Mouse (Mus musculus): Measurements from ENCODE around the gene Map3k6.

Gene Map3k6

DNA sequence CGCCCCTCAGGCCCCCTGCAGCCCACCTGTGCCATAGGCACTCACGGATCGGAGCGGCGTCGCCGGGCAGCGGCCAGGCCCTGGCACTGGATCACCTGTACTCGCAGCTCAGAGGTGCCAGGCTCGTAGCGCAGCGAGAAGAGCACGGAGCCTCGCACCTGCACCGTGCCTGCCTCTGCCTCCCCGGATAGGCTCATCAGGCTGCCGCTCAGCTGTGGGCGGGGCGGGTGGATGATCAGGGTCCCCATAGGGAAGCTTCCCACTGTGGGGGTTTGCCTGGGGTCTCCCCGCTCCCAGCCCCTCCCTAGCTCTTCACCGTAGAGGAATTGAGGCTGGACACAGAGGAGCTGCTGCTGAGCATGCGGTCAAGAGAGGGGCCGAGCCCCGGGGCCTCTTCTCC, 16.2 kb downstream of the Map3k6 start:
- peak in 1 of 2 experiments; percentile 43 for DNase-seq

DNA sequence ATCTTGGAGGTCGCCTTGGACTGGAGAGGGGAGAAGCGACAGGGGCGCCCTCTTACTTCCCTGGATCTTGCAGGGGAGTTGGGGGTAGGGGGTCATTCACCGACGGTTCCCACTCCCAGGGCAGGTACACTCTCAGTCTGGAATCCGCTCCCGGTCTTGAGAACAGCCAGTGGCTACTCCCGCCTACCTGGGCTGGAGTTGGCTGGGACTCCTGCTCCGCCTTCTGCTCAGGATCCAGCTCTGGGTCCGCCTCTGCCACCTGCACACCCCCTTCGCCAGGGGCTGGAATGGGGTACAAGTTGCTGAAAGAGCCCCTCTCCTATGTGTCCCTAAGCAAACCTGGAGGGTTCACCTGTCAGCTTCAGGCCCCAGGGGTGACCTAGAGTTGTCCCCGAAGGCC, 16.6 kb downstream of the Map3k6 start:
- DNase-seq = peak in 1 of 2 experiments; percentile 52

DNA sequence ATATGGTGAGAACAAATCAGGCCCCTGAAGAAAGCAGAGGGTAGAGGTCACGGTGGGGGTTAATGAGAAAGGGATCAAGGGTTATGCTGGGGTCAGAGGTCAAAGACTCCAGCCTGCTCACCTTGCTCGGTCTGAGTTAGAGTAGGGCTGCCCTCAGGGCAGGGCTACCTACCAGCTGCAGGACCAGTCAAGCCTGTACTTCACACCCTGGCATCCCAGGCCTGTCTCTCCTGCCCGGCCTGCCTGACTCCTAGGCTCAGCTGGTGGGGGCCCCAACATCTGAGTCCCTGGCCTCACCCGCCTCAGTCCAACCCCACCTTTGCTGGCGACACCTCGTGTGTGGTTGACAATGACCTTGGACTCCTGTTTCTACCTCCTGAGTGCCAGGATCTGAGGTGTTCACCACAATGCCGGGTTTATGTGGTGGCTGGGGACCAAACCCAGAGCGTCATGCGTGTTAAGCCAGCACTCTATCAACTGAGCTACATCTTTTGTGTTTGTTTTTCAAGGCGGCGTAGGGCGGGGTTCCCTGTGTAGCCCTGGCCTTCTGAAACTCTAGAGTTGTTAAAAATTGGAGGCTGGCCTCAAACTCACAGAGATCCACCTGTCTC, 17.3 kb downstream of the Map3k6 start:
- DNase-seq = no peak

DNA sequence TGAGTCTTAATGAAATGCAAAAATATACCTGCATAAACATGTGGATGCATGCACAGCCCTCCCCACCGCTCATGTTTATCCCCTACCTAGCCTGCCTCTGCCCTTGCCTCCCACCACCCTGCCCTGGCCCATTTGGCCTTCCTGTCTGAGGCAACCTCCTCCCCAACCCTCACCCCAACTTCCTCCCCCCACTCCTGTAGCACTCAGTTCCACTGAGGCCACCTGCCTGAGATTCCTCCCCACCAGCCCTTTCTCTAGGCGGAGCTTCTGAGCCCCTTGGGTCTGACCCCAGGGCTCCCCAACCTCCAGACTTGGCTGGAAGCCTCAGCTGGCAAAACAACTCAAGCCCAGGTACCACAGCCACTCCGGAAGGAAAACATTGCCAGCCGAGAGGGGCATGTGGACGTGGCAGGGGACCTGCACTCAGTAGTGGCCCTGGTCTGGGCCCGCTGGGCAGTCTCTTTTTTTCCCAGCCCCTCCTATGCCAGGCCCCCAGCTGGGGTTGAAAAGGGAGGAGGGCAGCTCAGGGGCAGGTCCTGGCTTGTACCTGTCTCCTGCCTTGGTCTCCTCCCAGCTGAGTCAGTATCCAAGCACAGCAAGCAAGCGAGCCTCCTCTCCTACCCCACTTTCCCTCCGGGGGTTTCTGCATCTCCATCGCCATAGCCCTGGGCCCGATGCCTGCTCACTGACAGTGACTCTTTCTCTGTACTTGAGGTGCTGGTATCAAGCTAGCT, 21.2 kb downstream of the Map3k6 start:
- DNase-seq = no peak

DNA sequence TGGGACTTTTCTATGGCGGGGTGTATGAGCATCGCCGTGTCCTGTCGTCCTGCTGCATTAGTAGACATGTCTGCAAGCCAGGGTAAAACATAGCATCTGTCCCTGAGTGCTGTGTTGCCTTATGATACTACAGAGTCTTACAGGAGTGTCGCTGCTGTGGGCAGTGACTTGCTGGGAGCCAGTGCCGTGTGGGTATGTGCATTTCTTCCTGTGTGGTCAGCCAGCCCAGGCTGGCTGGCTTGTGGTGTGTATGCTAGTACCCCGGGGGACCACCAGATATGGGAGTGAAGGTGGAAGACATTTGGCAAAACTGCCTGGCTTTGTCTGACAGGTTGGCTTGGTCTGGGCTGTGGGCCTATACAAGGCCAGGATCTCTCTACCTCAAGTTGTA, 21.8 kb downstream of the Map3k6 start:
- no peak for DNase-seq

DNA sequence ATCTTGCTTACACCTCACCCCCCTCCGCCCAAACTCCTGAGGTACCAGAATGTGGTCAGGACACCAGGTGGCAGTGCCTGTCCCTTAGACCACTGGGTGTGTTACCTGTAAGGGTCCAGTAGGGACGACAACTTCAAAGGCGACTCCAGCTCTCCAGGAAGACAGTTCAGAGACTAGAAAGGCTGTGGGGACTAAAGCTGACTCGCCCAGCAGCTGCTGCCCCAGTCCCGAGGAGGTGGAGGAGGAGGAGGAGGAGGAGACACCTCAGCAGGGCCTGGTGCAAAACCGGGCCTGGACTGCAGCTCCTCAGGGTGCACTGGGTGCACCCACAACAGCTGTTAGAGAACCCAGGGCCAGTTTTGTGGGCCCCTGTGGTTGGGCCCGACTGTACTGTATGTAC, 22.3 kb downstream of the Map3k6 start, which contains the start of gene Sytl1:
Sytl1 (minus strand) TSS at position 232 of the 400 bp plus-strand sequence.
- DNase-seq = no peak

DNA sequence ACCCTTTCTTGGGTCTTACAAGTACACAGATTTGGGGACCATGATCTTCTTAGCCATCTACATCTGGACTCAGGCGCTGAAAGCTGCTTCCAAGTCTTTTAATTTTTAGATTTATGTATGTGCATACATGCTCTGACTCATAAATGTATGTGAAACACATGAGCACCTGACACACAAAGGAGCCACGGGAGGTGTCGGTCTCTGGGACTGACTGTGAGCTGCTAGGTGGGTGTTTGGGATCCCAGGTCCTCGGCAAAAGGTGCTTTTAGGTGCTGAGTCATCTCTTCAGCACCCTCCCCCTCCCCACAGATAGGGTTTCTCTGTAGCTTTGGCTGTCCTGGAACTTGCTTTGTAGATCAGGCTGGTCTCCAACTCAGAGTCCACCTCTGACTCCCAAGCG, 23.1 kb downstream of the Map3k6 start:
- no peak for DNase-seq

DNA sequence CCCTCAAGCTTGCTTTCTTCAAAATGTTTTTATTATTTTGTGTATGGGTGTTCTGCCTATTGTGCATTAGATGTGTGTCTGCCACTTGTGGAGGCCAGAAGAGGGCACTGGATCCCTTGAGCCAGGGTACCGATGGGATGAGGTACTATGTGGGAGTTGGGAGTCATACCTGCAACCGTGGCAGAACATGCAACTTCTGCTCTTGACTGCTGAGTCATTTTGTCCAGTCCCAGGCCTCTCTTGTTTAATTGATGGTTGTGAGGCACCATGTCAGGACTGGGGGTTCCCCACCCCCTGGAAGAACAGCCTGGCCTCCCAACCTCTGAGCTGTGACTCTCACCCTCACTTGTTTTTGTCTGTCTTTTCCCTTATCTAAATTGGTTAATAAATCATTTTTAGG, 23.9 kb downstream of the Map3k6 start:
- DNase-seq = no peak

DNA sequence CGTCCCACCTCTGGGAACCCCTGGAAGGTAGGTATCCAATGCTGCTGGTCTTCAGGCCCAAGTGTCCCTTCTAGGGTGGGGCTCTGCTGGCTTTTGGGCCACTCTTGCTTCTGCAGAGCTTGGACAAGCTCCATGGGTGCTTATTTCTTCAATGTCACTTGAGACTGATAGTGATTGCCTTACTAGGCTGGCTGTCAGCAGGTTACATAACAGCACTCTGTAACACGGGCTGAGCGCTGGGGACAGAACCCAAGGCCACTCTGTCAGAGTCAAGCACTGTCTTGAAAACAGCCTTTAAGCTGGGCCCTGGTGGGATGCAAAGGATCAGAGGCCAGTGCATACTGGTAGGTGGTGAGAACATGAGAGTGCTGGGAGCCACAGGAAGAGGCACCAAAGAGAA, 24.7 kb downstream of the Map3k6 start:
- DNase-seq = no peak

DNA sequence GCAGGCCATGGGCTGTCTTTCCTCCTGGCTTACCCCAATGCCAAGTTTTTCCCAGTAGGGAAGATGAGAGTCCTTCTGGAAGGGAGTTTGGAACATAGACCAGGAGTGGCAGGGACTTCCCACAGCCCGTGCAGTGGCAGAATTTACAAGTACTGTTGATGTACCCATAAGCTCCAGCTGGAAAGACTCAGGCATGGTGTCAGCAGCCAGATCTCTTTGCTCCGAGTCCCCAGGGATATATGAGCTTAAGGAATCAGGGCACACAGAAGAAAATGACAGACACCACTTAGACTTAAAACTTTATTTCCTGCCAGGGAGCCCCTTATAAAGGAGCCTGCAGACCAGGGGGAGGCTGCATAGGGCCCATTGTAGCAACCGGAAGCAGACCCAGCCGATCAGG, 25.1 kb downstream of the Map3k6 start:
- DNase-seq = no peak

DNA sequence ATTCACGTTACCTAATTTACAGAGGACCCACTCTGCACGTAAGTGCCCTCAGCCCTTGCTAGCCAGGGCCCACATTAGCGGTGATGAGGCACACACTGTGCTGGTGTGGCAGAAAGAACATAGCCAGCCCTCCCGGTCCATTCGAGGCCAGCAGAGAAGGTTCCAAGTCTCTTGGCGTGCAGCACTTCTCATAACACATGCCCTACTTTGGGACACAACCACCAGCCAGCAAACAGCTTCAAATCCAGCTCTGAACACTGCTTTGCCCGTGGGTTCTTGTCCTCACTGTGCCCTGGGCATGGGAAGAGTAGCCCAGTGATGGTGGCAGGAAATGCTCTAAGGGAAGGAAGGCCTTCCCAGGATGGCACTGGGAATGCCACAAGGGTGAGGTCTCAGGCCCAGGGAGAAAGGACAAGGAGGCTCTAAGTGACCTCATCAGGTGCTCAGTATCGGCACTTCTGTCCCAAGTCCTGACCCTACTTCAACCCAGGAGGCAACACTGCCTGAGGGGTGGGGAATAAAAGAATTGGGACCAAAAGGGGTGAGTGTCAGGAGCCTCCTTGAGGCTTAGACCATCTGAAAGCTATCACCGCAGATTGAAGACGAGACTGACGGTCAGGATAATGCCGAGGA, 25.7 kb downstream of the Map3k6 start:
- DNase-seq = no peak

DNA sequence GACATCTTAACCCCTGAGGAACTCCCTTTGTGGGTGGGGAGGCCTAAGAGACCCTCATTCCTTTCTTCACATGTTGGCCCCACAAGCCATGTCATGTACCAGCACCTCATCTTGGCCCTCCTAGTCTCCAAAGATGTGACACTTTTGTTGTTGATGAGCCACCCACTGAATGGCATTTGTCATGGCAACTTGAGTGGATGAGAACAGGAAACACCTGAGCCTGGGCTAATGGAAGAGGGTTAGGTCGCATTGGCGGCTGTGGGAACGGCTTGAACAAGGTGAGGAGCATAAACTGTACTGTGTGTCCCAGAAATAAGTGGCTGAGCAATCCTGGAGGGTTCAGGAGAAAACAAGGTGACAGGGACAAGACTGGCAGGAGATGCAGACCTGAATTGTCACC, 28.3 kb downstream of the Map3k6 start:
- DNase-seq = no peak

DNA sequence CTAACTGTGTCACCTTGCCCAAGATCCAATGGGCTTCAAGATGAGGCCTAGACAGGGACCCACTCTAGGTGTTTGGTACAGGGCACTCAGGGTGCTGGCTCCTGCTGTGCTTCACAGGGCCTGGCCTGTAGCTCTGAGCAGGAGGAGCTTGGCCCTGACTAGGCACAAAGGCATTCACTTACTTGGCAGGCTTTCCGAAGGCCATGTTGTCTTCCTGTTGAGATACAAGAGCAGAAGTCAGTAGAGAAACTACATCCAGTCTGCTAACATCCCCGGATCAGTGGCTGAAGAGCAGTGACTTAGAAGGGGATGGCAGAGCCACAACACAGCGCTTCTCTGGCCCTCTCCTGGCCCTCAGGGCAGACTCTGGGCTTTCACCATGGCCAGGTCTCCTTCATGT, 29.0 kb downstream of the Map3k6 start:
- no peak for DNase-seq

DNA sequence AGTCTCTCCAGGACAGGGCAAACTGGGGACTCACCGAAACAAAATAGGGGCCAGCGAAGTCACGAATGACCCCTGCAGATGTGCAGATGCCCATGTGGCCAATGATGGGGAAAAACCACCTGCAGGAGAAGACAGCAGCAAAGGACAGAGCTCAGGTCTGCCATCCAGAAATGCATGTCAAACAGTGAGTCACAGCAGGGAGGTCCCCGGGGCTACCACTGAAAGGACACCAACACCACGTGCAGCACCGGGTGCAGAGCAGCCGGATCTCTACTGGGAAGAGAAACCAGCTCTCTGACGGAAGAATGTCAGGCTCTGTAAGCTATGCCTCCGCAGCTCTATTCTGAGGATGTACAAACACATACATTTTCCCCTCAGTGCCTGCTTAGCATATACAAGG, 30.3 kb downstream of the Map3k6 start:
- no peak for DNase-seq

DNA sequence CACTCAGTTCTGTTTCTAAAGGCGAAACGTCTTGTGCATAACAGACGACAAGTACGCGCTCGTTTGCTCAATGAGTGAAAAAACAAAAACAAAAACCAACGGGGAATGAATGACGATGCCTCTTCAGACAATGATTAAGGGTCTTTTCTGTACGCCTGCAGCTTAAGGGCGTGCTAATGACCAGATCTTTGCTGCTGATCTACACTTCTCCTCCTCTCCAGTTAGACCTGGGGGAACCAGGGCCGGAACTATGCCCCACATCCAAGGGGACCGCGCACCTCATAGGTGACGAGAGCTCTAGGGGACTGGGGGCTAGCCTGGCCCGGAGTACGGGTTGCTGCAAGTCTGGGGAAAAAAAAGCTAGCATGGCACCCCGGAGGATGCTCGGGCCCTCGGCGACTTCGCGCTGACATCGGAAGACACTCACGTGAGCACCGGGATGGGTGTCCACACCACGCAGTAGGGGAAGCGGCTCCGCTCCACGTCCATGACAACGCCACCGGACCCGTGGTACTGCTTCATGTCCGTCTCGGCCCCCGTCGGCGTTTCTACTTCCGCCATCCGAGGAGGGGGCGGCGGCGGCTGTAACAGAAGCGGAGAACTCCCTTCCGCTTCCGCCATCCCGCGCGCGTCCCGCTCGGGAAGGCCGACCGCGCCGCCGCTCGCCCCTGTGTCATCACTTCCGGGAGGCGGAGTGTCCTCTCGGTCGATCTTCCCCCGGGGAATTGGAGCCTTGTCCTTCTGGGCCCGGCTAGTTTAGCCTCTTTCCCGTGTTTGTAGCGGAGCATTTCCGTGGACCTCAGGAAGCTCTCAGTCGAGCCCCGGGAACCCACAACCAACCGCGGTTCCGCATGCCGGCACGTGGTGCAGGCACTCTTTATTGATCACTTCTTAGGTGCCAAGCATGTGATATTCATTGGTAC, 36.7 kb downstream of the Map3k6 start, which contains the start of gene Tmem222:
Tmem222 (minus strand) TSS at position 689 of the 923 bp plus-strand sequence.
- peak; percentile 97 for DNase-seq

DNA sequence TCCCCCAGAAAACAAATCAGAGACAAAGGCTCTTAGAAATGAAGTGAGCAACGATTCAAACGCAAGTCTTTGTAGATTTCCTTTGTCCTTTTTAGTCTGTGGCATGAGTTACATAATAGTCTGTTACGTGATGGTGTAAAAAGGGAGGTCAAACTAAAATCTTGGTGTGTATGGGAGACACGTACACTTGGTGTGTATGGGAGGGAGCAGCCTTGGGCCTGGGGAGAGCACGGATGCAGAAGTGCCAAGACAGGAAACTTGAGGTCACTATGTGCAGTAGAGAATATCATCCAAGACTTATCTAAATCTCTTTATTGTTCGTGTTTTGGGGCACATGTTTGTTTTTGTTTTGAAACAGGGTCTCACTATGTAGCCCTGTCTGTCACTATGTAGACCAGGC, 37.4 kb downstream of the Map3k6 start:
- no peak for DNase-seq

DNA sequence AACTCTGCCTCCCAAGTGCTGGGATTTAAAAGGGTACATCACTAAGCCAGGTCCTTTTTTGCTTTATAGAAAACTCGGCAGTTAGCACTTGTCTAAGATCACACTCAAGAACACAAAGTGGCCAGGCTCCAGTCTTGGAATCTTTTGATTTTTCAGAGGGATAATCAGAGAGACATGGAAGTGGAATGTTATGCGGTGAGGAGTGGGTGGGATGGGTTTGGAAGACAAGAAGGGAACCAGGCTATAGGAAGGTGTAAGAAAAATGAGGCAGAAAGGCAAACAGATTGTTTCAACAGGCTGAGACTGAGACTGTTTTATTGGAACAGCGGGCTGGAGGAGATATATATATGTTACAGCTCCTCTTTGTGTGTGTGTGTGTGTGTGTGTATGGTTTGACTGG, 37.9 kb downstream of the Map3k6 start:
- DNase-seq = no peak

DNA sequence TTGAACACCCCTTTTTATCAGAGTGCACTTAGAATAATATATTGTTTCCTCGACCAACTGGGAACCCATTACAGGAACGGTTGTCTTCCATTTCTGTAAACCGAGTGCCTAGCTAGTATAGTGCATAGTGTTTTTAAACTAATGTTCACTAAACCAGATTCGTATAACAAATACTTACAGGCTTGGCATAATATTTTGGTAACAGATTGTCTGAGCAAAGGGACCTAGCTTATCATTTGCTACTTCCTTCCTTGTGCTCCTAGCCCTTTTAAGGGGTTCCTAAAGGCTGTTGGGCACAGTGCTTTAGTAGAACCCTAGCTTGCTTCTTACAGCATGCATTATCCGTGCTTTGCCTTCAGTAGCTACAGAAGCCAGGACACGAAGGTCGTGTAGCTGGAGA, 40.9 kb downstream of the Map3k6 start:
- peak in 1 of 2 experiments; percentile 24 for DNase-seq

DNA sequence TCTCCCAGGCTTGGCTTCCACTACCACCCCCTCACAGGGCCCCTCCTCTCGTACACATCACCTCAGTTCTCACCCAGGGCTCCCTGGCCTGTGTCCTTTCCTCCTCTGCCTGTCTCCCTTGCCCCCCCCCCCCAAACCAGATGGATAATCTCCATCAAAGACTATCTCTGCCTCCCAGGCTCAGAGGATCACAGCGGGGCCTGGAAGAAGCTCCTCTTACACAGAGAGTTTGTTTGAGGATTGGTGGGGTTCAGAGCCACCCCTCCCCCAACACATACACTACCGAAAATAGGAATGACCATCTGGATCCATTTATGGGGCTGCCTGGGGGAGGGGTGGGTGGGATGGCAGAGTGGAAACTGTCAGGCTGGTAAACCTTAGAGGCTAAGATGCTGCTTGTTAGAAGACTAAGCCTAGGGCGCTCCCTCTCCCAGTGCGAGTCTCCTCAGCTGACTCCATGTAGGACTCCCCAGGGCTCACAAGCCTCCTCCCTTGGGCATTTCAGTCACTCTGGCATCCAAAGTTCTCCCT, 41.4 kb downstream of the Map3k6 start:
- DNase-seq = peak; percentile 84 to 86

DNA sequence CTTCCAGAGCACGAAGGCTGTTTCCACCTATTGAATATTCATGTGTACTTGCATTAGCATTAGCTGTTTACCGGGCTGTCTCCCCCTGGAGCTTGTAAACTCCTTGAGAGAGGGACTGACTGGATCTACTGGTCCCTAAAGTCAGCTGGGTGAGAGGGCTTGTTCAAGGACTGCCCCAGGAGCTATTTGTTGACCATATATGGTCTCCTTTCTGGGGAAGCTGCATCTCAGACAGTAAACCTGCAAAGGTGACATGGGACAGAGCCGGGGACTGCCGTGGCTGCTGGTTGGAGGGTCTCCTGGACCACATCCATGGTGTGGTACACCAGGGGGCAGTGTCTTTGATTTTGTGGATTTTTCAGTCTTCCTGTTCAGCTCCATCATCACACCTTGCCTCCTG, 42.0 kb downstream of the Map3k6 start:
- DNase-seq = no peak

DNA sequence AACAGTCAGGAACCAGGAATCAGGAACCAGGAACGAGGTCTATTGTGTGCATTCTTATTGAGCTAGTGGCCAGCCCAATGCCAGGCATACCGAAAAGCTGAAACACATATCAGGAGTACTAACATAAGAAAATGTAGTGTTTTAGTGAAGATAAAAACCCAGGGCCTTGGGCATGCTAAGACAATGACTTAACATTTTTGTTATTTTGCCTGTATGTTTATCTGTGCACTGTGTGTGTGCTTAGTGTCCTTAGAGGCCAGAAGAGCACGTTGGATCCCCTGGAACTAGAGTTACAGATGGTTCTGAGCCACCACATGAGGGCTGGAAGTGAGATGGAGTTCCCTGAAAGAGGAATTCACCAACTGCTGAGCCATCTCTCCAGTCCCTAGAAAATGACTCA, 44.7 kb downstream of the Map3k6 start:
- DNase-seq = no peak

DNA sequence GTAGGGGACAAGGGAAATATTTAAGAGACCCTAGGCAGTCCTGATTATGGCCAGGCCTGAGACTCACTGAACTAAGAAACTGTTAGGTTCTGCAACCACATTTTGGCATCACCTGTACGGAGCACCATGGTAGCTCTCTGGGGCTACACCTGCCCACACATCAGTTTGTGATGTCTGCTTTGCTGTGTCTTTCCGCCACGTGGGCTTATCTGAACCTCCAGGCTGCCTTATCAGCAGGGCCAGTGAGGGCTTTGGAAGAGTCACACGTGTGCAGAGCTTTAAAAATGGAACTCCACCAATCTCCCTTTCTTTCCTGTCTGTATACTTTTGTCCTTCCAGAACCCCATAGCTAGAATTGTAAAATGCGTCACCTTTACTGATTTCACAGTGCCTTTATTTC, 45.3 kb downstream of the Map3k6 start:
- no peak for DNase-seq

Data from cerebellum, postnatal 14 days (tissue).